Mouse (Mus musculus) skeletal muscle tissue, adult 2 months (tissue): Measurements from ENCODE around the gene Smim20.
A peak's percentile ranks its signal among the peaks of the same experiment; 100 is the strongest.

Source experiments
- DNase-seq: peaks from one replicate; pipeline ENCODE4 v3.0.0-alpha.2; 2012; ENCODE audit warnings: low read depth, low spot score

Gene Smim20

GRCm38 (mm10) chr5:53266181-53266580 lies 702 bp upstream of the Smim20 start:
- peak; percentile 95 for DNase-seq

- peak; percentile 80 for DNase-seq
Observed at GRCm38 (mm10) chr5:53268095-53268692, 1.3 kb downstream of the Smim20 start.

GRCm38 (mm10) chr5:53269799-53270198 lies 2.9 kb downstream of the Smim20 start:
- no peak for DNase-seq

GRCm38 (mm10) chr5:53270947-53271711 lies 4.2 kb downstream of the Smim20 start:
- no peak for DNase-seq

GRCm38 (mm10) chr5:53272626-53273025 lies 5.7 kb downstream of the Smim20 start:
- peak; percentile 45 for DNase-seq

- DNase-seq: peak; percentile 75
Observed at GRCm38 (mm10) chr5:53273699-53274430, 7.0 kb downstream of the Smim20 start.

DNA sequence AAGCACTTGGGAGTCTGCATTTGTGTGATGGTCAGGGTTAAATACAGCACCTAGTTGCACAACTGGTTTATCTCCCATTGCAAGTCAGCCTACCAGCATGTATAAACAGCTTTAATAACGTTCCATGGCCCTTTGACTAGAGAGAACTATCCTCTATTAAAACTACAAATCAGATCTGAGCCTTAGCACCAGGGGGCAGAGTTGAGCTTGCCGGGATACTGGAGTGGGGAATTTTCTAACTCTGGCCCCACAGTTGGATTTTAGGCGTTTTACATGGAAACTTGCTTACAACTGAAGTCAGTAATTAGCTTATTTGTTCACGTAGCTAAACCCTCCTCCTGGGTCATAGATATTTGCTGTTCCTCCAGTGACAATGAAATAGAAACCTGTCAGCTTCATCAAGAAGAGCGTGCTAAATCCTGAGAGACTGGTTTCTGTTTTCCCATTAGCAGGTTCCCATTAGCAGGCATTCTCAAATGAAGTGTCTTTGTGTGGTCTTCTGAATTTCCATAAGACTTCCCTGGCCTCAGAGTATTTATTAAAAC lies 8.0 kb downstream of the Smim20 start:
- peak; percentile 46 for DNase-seq

DNA sequence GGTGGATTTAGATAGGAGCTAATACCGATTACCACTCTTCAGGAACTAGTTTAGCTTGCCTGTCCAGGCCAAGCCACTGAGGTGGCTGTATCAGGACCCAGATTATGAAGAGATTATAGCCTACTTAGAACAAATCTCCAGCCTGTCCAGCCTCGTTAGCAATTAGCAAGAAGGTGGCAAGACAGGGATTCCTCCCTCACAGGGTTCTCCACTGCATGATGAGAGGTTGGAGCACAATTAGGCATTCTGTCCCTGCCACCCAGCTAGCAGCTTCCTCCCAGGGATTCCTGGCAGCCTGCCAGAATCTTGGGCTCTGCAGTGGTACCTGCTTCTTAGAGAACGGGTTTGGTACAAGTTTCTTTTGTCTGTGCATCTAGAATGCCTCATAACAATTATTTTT lies 8.5 kb downstream of the Smim20 start:
- DNase-seq: peak; percentile 25

- DNase-seq: no peak
Observed at GRCm38 (mm10) chr5:53276470-53277022, 9.7 kb downstream of the Smim20 start.

DNA sequence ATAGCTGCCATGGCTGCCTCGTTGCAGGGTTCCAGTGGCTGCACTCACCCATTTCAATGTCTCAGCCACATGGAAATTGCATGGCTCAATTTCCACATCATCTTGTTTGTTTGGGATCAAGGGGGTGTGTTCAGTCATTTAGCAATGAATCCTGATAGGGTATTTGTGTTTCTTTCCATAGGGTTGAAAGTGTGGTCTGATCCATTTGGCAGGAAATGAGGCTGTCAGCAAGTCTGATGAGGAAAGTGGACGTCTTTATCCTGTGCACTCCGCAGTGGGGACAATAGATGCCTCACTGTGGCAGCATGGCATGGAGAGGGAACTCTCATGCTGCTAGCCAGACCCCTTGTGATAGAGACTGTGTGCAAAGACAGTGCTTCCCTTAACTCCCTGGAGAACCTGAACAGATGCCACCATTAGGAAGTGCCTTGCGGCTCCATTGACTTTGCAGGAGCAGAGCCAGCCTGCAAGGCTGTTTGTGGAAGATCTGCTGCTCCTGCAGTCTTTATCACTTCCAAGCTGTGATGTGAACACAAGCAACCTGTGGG lies 10.9 kb downstream of the Smim20 start:
- DNase-seq: no peak

- no peak for DNase-seq
Observed at GRCm38 (mm10) chr5:53279216-53279813, 12.4 kb downstream of the Smim20 start.

- no peak for DNase-seq
Observed at GRCm38 (mm10) chr5:53282487-53282886, 15.6 kb downstream of the Smim20 start.

DNA sequence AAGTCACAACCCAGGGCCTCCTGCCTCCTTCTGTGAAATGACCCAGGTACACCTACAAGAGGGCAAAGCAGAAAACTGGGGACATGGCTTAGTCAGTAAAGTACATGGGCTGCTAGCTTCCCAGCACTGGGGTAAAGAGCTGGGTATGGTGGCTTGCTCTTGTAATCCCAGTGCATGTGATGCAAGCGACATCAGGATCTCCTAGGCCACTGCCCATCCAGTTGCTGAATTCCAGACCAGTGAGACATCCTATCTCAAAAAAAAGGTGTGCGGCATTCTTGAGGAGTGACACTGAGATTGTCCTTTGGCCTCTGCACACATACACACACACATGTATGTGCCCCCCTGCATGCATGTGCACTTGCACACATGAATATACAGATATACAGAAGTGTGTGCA lies 19.5 kb downstream of the Smim20 start:
- DNase-seq: no peak

- no peak for DNase-seq
Observed at GRCm38 (mm10) chr5:53289438-53289837, 22.6 kb downstream of the Smim20 start.

DNA sequence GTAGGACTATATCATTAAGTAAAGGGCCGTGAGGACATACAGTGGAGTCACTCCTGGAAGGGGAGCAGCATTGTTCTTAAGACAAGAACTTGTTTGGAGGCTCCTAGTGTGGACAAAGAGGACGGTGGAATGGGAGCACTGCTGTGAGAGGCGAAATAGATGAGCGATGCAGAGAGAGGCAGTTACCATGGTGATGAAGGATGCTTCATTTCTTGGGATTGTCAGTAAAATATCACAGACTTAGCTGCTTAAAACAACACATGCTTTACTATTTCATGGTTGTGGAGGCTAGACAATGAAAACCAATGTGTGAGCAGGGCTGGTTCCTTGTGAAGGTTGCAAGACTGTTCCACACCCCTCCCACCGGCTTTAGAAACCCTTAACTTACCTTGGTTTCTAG lies 27.7 kb downstream of the Smim20 start:
- DNase-seq: no peak

DNA sequence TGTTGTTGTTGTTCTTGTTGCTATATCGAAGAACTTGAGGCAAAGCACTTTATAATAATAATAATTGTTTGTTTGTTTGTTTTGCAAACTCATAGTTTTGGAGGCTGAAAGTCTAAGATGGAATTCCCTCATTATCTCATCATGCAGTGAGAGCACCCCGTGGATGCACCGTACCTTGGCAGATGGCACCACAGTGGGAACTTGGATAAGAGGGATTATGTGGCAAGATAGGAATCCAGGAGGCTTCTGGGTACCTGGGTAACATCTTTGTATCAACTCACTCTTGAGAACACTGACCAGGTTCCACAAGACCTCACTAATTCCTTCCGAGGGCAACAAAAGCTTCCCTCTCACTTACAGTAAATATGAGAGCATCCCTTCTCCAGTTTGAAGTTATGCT lies 30.1 kb downstream of the Smim20 start:
- no peak for DNase-seq

- no peak for DNase-seq
Observed at GRCm38 (mm10) chr5:53301496-53301895, 34.6 kb downstream of the Smim20 start.

DNA sequence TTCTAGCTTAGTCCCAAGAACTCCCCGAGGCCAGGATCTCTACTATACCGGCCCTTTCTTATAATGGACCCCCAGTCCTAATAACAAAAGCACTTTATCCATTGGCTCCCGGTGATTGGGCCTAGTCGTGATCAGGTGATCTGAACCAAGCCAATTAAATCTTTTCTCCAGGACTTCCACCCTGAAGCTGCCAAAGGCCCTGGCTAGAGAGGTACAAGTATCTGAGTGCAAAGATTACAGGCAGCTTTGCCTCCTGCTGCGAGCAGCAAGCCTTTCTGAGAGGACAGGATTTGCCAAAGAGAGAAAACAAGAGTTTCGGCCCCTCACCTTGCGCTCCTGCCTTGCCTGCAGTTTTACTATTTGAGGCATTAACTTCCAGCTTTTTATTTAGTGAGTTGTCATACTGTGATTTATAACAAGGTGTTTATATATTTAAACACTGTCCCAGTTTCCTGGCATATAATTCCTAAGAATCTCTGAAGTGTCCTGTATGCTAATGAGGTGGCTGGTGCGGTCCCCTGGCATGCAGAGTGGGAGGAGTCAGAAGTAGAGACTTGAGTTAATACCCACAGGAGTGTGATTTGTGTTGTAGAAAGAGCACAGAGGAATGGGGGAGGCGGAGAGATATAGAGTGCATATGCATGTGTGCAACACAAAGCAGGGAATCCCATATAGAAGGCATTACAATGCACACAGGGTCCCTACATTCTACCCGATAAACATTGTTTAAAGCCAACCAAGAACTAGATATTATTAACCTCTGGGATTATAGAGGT lies 36.2 kb downstream of the Smim20 start:
- no peak for DNase-seq

DNA sequence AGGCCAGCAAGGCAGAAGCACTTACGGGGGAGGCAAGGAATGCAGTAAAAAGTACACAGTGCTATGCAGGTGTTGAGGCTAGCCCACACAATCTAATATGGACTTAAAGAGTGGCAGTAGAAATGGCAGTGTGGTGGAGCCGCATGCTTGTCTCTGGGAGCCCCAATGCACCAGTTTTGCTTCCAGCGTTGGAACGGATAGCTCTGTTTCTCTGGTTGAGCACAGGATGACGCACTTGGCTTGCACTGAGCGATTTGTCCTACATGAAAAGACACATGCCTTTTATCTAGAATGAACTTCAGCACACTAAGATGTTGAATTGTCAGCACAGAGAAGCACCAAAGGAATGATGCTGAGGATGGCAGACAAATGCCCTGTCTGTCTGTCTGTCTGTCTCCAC lies 37.1 kb downstream of the Smim20 start:
- DNase-seq: no peak

DNA sequence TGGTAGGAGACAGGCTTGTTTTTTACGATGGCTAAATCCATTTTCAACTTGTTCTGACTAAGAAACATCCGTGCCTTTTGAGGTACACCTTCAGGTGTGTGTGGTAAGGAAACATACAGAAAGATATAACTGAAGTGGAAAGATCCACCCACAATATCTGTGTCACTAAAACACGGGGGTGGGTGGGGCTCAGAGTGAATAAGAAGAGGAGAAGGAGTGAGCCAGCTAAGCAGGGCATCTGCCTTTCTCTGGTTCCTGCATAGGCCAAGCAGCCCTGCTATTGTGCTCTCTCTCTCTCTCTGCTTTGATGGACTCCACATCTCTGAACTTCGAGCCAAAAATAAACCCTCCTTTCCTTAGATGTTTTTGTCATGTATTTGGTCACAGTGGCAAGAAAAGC lies 38.1 kb downstream of the Smim20 start:
- DNase-seq: no peak

DNA sequence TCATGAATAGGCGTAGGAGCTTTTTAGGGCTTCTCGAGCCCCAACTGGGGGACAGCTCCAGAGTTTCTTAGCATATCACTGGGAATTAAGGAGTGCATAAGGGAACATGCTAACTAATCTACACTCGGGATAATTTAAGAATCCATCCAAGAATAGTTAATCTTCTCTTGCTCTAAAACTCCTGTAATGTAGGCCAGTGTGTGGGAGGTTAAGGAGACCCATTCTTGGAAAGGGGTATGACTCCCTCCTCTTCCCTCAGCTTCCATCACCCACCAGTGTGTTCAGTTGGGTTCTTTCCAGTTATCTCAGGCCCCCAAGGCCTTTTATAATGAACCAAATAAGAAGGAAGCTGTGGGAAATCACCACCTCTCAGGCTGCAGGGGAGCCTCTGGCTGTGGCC lies 40.0 kb downstream of the Smim20 start:
- DNase-seq: no peak
